Mouse (Mus musculus) stomach, embryonic 15.5 days (tissue): ENCODE measurements around the gene Dlgap5. TPM values are rescaled to one million over a fixed set of nuclear protein-coding genes. Genes with fewer than 3 reads are reported as not detected.

Experiments
- ATAC-seq: fragments of 200-750 bp; cut with Nextera tagmentation; 2 replicates; pipeline ENCODE4 v1.8.0; 2017; ENCODE audit warnings: low read depth, moderate number of reproducible peaks, moderate TSS enrichment; ENCODE audit not compliant: insufficient read depth, low FRiP score
- H3K27ac ChIP-seq: fragments of 300-500 bp; sonication (generic); 2 replicates; pipeline ENCODE4 v1.5.1; 2015; ENCODE audit warnings: mild to moderate bottlenecking, inconsistent platforms
- H3K27me3 ChIP-seq: fragments of 300-500 bp; sonication (generic); replicated peaks from 2 replicates; pipeline ENCODE4 v1.6.1; 2015; ENCODE audit warnings: inconsistent platforms
- H3K36me3 ChIP-seq: fragments of 300-500 bp; sonication (generic); 2 replicates; pipeline ENCODE4 v1.6.1; 2015; ENCODE audit warnings: inconsistent platforms
- H3K4me1 ChIP-seq: fragments of 300-500 bp; sonication (generic); 2 replicates; pipeline ENCODE4 v1.6.1; 2015; ENCODE audit warnings: inconsistent platforms
- H3K4me2 ChIP-seq: fragments of 300-500 bp; sonication (generic); 2 replicates; pipeline ENCODE4 v1.6.1; 2015; ENCODE audit warnings: mild to moderate bottlenecking, inconsistent platforms
- H3K4me3 ChIP-seq: fragments of 300-500 bp; sonication (generic); replicated peaks from 2 replicates; pipeline ENCODE4 v1.5.1; 2015; ENCODE audit warnings: inconsistent platforms
- H3K9ac ChIP-seq: fragments of 300-500 bp; sonication (generic); 2 replicates; pipeline ENCODE4 v1.6.1; 2015; ENCODE audit warnings: inconsistent platforms
- H3K9me3 ChIP-seq: fragments of 300-500 bp; sonication (generic); 2 replicates; pipeline ENCODE4 v1.6.1; 2016; ENCODE audit warnings: inconsistent platforms
- WGBS: fragments of 180-500 bp; shearing (Covaris S2); methylation state at CpG from one replicate; pipeline ENCODE4 v1.1.7; 2015; 5-methylcytosine and 5-hydroxymethylcytosine counted together
- polyA plus RNA-seq: library from polyadenylated mRNA; unstranded; fragments of >200 nt; fragmentation: Nextera tagmentation; extraction: Ambion mirVana; gene quantifications from 2 replicates; pipeline ENCODE4 v1.2.1, GENCODE M21; 2015

Dlgap5 gene
- polyA plus RNA-seq, 1 experiment from 2014 or later: 37.2 TPM

- Histone ChIP-seq H3K4me3 (no peak overlapping the region), H3K4me2 (no peak overlapping the region), H3K27ac (no peak overlapping the region), H3K36me3 (no peaks in the 10 kb centered on the region), H3K9ac (no peak overlapping the region), H3K27me3 (no peaks in the 10 kb centered on the region), H3K9me3 (no peaks in the 10 kb centered on the region), H3K4me1 (no peaks in the 10 kb centered on the region)
- WGBS: 66% methylated on average over 4 of the region's 4 CpGs
- no peak for ATAC-seq
Measured at GRCm38 (mm10) chr14:47341811-47342291, 76.4 kb downstream of the Dlgap5 start.

GRCm38 (mm10) chr14:47340231-47340925 lies 77.8 kb downstream of the Dlgap5 start:
- H3K27me3 ChIP-seq: no peaks in the 10 kb centered on the region
- H3K9ac ChIP-seq: no peak overlapping the region
- no peak overlapping the region for H3K27ac ChIP-seq
- 81% methylated on average over 10 of the region's 10 CpGs for WGBS
- no peak overlapping the region for H3K4me3 ChIP-seq
- no peak overlapping the region for H3K4me2 ChIP-seq
- H3K36me3 ChIP-seq: no peaks in the 10 kb centered on the region
- no peak for ATAC-seq
- H3K4me1 ChIP-seq: no peaks in the 10 kb centered on the region
- no peaks in the 10 kb centered on the region for H3K9me3 ChIP-seq

Other genes with a start within 250 kb of the Dlgap5 start
- gene Gch1, start 229.0 kb downstream of the Dlgap5 start, polyA plus RNA-seq: 7.7 and 8.9 TPM in 2 replicates
- gene Wdhd1, start 141.6 kb downstream of the Dlgap5 start, polyA plus RNA-seq: 27.0 and 29.5 TPM in 2 replicates
- 3.6 TPM in 2 replicates for gene Socs4, start 141.5 kb downstream of the Dlgap5 start, polyA plus RNA-seq
- 55.3 and 64.5 TPM in 2 replicates for gene Mapk1ip1l, start 120.1 kb downstream of the Dlgap5 start, polyA plus RNA-seq
- 42.7 and 58.3 TPM in 2 replicates for gene Lgals3, start 50.7 kb downstream of the Dlgap5 start, polyA plus RNA-seq
- gene Fbxo34, start 32.0 kb upstream of the Dlgap5 start, polyA plus RNA-seq: 20.0 and 23.3 TPM in 2 replicates
- gene Atg14, start 152.2 kb upstream of the Dlgap5 start, polyA plus RNA-seq: 11.9 and 13.6 TPM in 2 replicates
- gene Ktn1, start 230.0 kb upstream of the Dlgap5 start, polyA plus RNA-seq: 53.7 and 60.1 TPM in 2 replicates